Mouse (Mus musculus): ENCODE measurements around the gene P2rx3.

Gene P2rx3

GRCm38 (mm10) chr2:85038336-85038735, 1.1 kb upstream of the P2rx3 start:
- DNase-seq = no peak

GRCm38 (mm10) chr2:85036507-85037046, 685 bp downstream of the P2rx3 start:
- no peak for DNase-seq

DNA sequence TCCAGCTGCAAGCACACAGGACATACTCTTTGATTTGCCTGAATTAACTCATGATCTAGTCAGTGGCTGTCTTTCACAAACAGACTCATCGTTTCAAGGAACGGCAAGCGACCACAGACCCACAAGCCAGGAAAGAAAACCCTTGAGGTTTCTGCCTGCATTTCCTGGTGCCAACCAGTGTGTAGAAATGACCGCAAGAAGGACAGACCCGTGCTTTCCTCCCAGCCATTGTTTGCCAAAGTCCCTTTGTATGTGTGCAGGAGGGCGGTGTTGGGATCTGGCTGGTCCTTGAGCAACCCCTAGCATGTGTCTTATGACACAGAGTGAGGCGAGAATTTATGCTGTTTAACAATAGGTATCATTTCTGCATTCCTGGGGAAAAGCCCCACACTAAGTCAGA, 3.1 kb downstream of the P2rx3 start:
- DNase-seq = no peak

- DNase-seq = no peak
Measured at GRCm38 (mm10) chr2:85033121-85033520, 4.1 kb downstream of the P2rx3 start.

GRCm38 (mm10) chr2:85030989-85031388, 6.3 kb downstream of the P2rx3 start:
- no peak for DNase-seq

- DNase-seq = no peak
Measured at GRCm38 (mm10) chr2:85029897-85030296, 7.4 kb downstream of the P2rx3 start.

- no peak for DNase-seq
Measured at GRCm38 (mm10) chr2:85027281-85027680, 10.0 kb downstream of the P2rx3 start.

- DNase-seq = no peak
Measured at GRCm38 (mm10) chr2:85026178-85026577, 11.1 kb downstream of the P2rx3 start.

DNA sequence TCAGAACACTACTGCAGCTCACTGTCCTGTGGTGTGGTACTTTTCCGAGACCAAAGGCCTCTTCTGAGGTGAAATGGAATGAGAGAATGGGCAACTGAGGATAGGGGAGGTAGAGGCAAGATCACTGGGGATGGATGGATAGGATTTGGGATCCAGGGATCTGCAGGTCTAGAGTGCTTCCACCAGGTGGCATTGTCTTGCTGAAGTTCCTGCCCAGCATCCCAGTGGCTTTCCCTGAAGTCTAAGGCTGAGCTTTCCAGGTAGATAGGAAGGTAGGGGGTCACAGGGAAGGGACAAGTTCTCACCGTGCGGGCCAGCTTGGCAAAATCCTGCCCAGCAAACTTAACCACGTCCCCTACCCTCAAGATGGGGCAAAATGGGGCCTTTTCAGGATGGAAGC, 15.2 kb downstream of the P2rx3 start:
- peak; percentile 43 for DNase-seq

DNA sequence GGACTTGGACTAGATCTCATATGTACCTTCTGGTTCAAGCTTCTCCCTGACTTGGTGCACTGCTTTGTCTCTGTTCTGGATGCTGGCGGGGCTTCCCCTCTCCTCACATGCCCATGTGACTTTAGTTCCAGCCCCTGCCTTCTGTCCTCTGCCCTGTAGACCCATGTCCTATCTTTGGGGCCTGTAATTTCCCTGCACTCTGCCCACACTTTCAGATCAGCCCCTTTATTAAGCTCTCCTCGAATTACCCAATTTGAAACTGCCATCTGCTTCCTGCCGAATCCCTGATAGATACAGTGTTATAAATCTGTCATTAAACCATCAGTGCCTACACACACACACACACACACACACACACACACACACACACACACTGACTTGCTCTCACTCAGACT, 22.7 kb downstream of the P2rx3 start:
- DNase-seq = no peak

DNA sequence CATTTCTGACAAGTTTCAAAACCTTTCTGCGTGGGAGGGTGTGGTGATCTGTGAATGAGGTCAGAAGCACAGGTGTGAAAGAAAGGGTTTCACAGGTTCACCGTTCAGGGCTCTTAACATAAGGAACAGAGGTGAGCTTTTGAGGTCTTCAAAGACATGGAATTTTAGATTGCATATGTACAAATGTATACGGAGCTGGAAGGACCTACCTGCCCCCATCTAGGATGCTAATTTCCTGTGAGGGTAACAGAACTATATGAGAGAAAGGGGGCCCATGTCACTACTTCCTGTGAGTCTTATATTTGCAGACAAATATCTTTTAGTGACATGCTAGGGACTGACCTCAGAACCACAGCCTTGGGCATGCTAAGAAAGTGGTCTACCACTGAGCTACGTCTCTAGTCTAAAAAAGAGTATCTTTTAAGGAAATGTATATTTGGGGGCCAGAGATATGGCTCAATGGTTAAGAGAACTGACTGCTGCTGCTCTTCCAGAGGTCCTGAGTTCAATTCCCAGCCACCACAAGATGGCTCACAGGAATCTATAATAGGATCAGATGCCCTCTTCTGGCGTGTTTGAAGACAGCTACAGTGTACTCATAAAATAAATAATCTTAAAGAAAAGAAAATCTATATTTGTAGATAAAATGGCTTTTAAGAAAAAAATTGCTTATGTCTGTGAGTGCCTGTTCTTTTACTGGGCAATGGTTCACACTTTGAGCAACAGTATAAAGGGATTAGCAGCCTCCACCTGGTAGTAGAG, 23.3 kb downstream of the P2rx3 start:
- DNase-seq = no peak

DNA sequence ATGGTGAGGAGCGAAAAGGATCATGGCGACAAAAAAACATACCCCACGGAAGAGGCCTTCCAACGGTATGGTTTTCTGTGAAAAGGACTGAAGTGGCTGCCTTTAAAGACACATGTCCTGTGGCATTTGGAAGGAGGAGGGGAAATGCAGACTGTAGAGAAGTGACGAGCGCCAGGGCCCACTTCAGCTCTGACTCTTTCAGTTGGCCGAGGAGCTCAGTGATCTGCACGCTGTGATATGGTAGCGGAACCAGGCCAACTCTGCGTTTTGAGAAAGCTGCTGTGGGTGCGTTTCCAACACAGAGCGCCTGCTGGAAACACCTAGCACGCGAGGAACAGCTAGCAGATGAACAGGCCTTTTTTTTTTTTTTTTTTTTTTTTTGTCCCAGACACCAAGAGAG, 24.6 kb downstream of the P2rx3 start:
- DNase-seq = no peak

DNA sequence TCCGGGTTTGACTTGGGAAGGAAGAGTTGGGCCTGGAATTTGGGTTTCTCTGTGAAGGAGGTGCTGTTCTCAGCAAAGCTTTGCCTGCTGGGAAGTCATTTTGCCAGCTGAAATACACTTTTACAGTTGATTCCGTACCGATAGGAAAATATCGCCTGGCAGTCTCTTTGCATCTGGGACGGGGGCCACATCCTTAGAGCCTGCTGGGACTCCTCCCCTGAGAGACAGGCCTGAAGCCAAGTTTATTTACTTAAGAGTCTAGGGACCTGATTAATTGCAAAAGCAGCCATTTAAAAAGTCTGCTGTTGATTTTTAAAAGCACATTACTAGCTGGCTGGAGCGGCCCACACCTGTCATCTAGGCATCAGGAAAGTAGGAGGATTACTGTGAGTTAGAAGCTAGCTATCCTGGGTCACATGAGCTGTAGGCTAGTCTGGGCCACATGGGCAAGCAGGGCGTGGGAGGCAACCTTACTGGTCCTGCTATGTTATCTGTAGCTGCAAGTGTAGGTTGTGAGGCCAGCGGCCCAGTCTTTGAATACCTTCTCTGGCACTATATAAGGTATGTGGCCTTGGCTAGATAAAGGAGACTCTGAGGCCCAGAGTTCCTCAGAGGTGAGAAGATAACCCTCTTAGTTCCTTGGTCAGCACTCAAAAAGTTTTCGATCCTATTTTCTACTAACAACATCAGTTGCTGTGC, 25.2 kb downstream of the P2rx3 start:
- DNase-seq = peak; percentile 41

DNA sequence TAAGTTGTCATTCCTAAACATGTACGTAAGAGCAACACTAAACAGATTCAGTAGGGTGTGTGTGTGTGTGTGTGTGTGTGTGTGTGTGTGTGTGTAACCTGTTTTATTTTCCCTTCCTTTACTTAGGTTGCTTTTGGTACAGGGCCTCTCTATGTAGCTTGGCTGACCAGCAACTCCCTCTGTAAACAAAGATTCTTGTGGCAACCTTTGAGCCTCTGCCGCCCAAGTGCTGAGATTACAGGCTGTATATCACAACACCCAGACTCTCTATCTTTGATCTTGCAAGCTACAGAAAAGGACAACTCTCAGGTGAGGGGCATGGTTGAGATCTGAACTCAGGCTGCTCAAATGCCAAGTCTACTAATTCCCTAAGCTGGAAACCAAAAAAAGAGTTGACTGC, 28.1 kb downstream of the P2rx3 start:
- DNase-seq = no peak

DNA sequence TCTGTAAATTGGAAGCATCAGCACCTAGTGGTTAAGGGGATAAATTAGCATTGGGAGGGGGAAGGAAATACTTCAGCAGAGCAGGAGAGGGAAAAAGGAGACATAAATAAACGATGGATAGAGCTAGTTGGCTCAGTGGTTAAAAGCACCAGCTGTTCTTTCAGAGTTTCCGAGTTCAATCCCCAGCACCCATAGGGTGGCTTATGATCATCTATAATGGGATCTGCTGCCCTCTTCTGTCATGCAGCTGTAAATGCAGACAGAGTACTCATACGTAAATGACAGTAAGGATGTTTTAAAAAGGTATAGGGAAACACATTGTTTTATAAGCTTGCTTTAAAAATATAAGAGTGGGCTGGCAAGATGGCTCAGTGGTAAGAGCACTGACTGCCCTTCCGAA, 29.5 kb downstream of the P2rx3 start:
- DNase-seq = peak; percentile 28

- DNase-seq = no peak
Measured at GRCm38 (mm10) chr2:85006600-85006999, 30.7 kb downstream of the P2rx3 start.

GRCm38 (mm10) chr2:85004341-85004740, 32.9 kb downstream of the P2rx3 start:
- no peak for DNase-seq

DNA sequence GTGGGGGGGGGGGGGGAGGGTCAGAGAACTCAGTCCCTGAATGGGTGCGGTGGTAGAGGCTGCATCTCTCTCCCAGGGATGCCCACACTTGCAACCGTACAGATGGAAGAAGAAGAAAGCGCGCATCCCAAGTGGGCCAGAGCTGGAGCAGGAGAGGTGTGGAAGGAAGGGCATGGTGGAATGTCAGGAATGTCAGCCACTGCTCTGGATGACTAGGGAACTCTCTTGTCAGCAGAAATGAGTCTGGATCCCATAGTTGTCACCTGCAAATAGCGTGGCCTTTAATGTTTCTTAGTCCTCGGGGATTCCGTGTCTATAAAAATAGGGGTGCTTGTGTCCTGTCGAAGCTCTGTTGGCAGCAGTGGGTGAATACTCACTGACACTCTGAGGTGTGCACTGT, 34.7 kb downstream of the P2rx3 start:
- DNase-seq = no peak

DNA sequence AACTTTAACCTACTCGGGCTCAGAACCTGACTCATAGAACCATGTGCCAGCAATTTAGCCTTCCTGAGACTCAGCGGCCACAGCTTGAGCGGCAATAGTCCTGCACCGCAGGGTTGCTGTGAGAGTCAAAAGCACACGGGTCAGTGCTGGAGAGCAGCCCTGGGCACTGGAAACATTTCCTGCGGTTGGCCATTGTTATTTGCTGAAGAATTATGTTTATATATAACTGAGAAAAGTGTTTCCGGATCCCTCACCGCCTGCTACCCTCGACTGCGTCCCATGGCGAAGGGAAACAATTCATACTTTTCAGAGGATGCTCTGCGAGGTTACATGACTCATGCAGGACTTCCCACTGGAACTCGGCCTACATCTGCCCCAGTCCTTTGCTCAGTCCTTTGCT, 35.8 kb downstream of the P2rx3 start:
- DNase-seq = peak; percentile 34

DNA sequence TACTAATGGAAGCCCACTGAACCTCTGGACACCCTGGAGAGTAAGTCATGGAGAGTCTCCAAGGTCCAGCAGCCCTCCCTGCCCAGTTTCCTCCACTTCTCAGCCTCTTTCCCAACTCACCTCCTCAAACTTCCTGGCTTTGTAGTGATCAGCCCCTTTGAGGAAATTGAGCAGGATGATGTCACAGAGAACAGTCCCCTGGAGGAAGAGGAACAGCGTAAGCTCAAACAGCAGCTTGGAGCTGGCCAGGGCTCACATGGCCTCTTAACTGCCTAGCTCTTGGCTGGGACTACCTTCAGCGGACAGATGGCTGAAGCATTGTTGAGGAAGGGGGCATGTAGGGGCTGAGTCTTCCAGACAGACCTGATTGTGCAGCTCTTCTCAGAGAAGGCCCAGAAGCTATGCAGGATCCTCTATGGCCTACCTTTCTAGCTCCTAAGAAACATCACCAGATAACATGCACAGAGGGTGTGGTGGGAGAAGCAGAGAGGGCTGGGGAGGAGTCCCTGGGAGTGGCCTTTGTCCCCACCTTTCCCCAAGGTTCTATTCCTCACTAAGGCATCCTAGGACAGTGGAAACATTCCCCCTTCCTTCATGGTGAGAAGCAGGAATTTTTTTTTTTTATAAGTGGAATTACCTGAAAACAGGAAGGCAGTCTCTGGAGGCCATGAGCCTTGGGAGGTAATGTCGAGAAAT, 37.6 kb downstream of the P2rx3 start:
- peak; percentile 17 for DNase-seq

DNA sequence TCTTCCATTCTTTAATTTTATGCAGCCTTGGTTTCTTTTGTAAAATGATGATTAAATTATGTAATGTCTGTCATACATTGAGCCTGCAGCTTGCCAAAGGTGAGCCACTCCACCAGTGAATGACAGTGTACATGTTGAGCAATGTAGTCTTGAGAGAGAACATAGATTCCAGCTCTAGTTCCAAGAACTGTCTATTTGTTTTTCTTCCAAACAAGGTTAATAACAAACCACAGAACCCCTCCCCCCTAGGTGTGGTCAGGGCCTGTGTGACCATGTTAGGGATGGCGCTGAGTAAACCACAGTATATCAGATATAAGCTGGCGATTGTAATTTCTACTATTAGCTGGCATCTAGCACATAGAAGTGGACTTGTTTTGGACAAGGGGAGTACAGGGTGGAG, 40.9 kb downstream of the P2rx3 start:
- no peak for DNase-seq

- no peak for DNase-seq
Measured at GRCm38 (mm10) chr2:84987930-84988329, 49.3 kb downstream of the P2rx3 start, which contains the start of gene Prg3. Prg3 (plus strand) TSS chr2:84988215.

GRCm38 (mm10) chr2:84980188-84980587, 57.1 kb downstream of the P2rx3 start, which contains the start of gene Prg2:
Prg2 (plus strand) TSS chr2:84980461.
- DNase-seq = no peak

GRCm38 (mm10) chr2:84975580-84975979, 61.7 kb downstream of the P2rx3 start:
- no peak for DNase-seq

Measured in kidney, postnatal 10 days (tissue).